ENCODE assay signal across 14 mouse cellular contexts in genomic region chr4:98577957-98578541, GRCm38 (mm10).
DNase-seq lines count a peak whose midpoint lies in the region; ATAC-seq lines count a peak whose summit lies in the region.
"Had no signal": no experiment of that assay in that cellular context is flagged by ENCODE, and none has a peak within 500 bp of the region (broad histone marks: within the 10 kb centered on the region; RNA-seq: fewer than 3 reads in every experiment).

No protein-coding gene starts in this region.

- H3K9me3 ChIP-seq in midbrain, embryonic 11.5 days (ENCODE audit: control insufficient read depth, low read length) = no peaks in the 10 kb centered on the region
- H3K9me3 ChIP-seq: embryonic facial prominence, embryonic 15.5 days; limb, embryonic 15.5 days; stomach, embryonic 15.5 days had no signal

- H3K4me1 ChIP-seq in midbrain, embryonic 11.5 days (ENCODE audit: control insufficient read depth, insufficient read depth, low read length) = peaks cover 3% of the 10 kb centered on the region; the same call in 1 of the 2 replicates
- H3K4me1 ChIP-seq: embryonic facial prominence, embryonic 15.5 days; limb, embryonic 15.5 days; stomach, embryonic 15.5 days had no signal

- H3K36me3 ChIP-seq in midbrain, embryonic 11.5 days (ENCODE audit: control insufficient read depth, insufficient read depth, low read length) = no peaks in the 10 kb centered on the region
- H3K36me3 ChIP-seq: embryonic facial prominence, embryonic 15.5 days; limb, embryonic 15.5 days; stomach, embryonic 15.5 days had no signal

- peak; percentile 92 for ATAC-seq in midbrain, embryonic 11.5 days (ENCODE audit: low FRiP score)
- ATAC-seq in erythroid progenitor cell, adult 5-6 weeks (replicated peaks; ENCODE audit: low FRiP score, poor library complexity, severe bottlenecking) = no peak

- H3K27ac ChIP-seq in midbrain, embryonic 11.5 days (ENCODE audit: low read depth, low read length) = peak overlapping the region; percentile 57
- H3K27ac ChIP-seq: embryonic facial prominence, embryonic 15.5 days; limb, embryonic 15.5 days; stomach, embryonic 15.5 days had no signal

- DNase-seq in adrenal gland, adult 2 months = peak; percentile 2
- DNase-seq in adrenal gland, adult 8-10 months = no peak
- DNase-seq in right cerebral cortex, adult 18-20 months = peak; percentile 27
- DNase-seq in right cerebral cortex, adult 2 months (ENCODE audit: low spot score in 2 of 2) = no peak
- peak; percentile 90 for DNase-seq in midbrain, embryonic 11.5 days (ENCODE audit: low spot score, missing footprints)
- no peak for DNase-seq in thymus, postnatal 36 days
- DNase-seq in B cell, adult 2 months = no peak
- DNase-seq: gastrocnemius, postnatal 25 days; heart, postnatal 4 days; right cerebral cortex, postnatal 14 days had no signal

- WGBS in midbrain, embryonic 11.5 days = 40% methylated on average over 3 of the region's 3 CpGs

- no peak overlapping the region for H3K4me3 ChIP-seq in midbrain, embryonic 11.5 days (ENCODE audit: low read depth, low read length)
- H3K4me3 ChIP-seq: embryonic facial prominence, embryonic 15.5 days; limb, embryonic 15.5 days; stomach, embryonic 15.5 days had no signal

- no peak overlapping the region for H3K9ac ChIP-seq in midbrain, embryonic 11.5 days (ENCODE audit: low read length)
- H3K9ac ChIP-seq: embryonic facial prominence, embryonic 15.5 days; limb, embryonic 15.5 days; stomach, embryonic 15.5 days had no signal

- no peak overlapping the region for H3K4me2 ChIP-seq in midbrain, embryonic 11.5 days
- H3K4me2 ChIP-seq: embryonic facial prominence, embryonic 15.5 days; limb, embryonic 15.5 days; stomach, embryonic 15.5 days had no signal

- H3K27me3 ChIP-seq in midbrain, embryonic 11.5 days (ENCODE audit: control insufficient read depth, insufficient read depth, low read length) = no peaks in the 10 kb centered on the region
- H3K27me3 ChIP-seq: embryonic facial prominence, embryonic 15.5 days; limb, embryonic 15.5 days; stomach, embryonic 15.5 days had no signal

Comparison
In these comparisons a context has a peak if more than half of its experiments do, and no peak if none do; other contexts are left out.
1. DNase-seq: peak in adrenal gland, adult 2 months (single experiment), right cerebral cortex, adult 18-20 months (single experiment) and midbrain, embryonic 11.5 days (single experiment); none in adrenal gland, adult 8-10 months (single experiment), right cerebral cortex, adult 2 months (0 of 2), thymus, postnatal 36 days (0 of 2) and B cell, adult 2 months (0 of 2).